Mouse (Mus musculus): ENCODE results near the gene Ubxn4.
"Not testable (repeated sequence)": the region's sequence is repeated elsewhere in the genome, so short reads cannot be mapped to it uniquely, and the experiment has no call there.

Ubxn4 gene

GRCm38 (mm10) chr1:128314665-128315064 lies 70.9 kb downstream of the Ubxn4 start:
- DNase-seq (ENCODE audit: low spot score in 2 of 2) = no peak

DNA sequence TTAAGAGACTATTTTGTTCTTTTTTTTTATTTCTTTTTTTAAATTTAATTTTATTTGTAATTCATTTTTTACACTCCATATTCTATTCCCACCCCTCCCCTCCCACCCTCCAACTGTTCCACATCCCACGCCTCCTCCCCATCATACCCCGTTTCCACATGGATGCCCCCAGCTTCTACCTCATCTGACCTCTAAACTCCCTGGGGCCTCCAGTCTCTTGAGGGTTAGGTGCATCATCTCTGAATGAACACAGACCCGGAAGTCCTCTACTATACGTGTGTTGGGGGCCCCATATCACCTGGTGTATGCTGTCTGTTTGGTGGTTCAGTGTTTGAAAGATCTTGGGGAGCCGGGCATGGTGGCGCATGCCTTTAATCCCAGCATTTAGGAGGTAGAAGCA lies 75.5 kb downstream of the Ubxn4 start:
- not testable (repeated sequence) for DNase-seq (ENCODE audit: low spot score in 2 of 2)

GRCm38 (mm10) chr1:128323026-128323643 lies 79.4 kb downstream of the Ubxn4 start:
- no peak for DNase-seq (ENCODE audit: low spot score in 2 of 2)

- no peak for DNase-seq (ENCODE audit: low spot score in 2 of 2)
Measured at GRCm38 (mm10) chr1:128324776-128325175, 81.0 kb downstream of the Ubxn4 start.

GRCm38 (mm10) chr1:128327165-128327564 lies 83.4 kb downstream of the Ubxn4 start:
- no peak for DNase-seq (ENCODE audit: low spot score in 2 of 2)

- DNase-seq (ENCODE audit: low spot score in 2 of 2) = no peak
Measured at GRCm38 (mm10) chr1:128328218-128328617, 84.5 kb downstream of the Ubxn4 start, which contains the start of gene Lct. Gene Lct (minus strand): TSS chr1:128328318.
